Mouse (Mus musculus): ENCODE data around the gene Klhl10.

DNA sequence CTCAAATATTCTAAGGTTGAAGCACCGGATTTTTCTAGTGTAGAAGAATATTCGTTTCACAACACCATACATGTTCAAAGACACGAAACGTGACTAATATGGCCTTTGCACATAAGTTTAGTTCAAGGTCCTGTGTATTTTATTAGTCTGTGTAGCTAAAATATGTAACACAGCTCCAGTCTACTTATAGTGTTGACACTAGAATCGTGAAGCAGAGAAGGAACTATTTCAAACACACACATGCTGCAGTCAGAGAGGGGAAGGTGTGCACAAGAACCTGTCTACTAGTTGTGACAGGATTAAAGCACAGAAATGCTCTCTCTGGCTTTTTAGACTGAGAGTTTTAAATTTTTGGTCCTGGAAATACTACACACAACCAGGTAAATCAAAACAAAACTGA is 16.0 kb downstream of the Klhl10 start:
- no peak for TF ChIP-seq CTCF (IDR thresholded peaks at IDR 0.05; ENCODE audit: low read depth)
- no peak for TF ChIP-seq EP300 (IDR thresholded peaks at IDR 0.05; ENCODE audit: low read depth)

Measured in heart, postnatal 0 days (tissue).